Mouse (Mus musculus) kidney, adult 2 months (tissue): ENCODE results near the gene Sec14l2. TPM values are rescaled to one million over a fixed set of nuclear protein-coding genes. Genes with fewer than 3 reads are reported as not detected.

ENCODE experiments used
- DNase-seq: peaks from one replicate; pipeline ENCODE4 v3.0.0; 2021
- H3K27ac ChIP-seq: fragments of 200-500 bp; 2 replicates; pipeline ENCODE4 v1.5.1; 2012; ENCODE audit warnings: low read depth, low read length, control low read depth, inconsistent platforms; ENCODE audit not compliant: insufficient read depth
- H3K27me3 ChIP-seq: fragments of 200-500 bp; replicated peaks from 2 replicates; pipeline ENCODE4 v1.6.1; 2012; ENCODE audit warnings: mild to moderate bottlenecking, moderate library complexity, low read length, inconsistent platforms; ENCODE audit not compliant: control insufficient read depth, insufficient read depth
- H3K36me3 ChIP-seq: fragments of 200-500 bp; 2 replicates; pipeline ENCODE4 v1.6.1; 2012; ENCODE audit warnings: mild to moderate bottlenecking, moderate library complexity, low read length, inconsistent platforms; ENCODE audit not compliant: control insufficient read depth, insufficient read depth
- H3K4me1 ChIP-seq: fragments of 200-500 bp; 2 replicates; pipeline ENCODE4 v1.6.1; 2011; ENCODE audit warnings: low read length; ENCODE audit not compliant: control insufficient read depth, insufficient read depth
- H3K4me3 ChIP-seq: fragments of 200-500 bp; 2 replicates; pipeline ENCODE4 v1.5.1; 2011; ENCODE audit warnings: mild to moderate bottlenecking, low read depth, low read length, control low read depth; ENCODE audit not compliant: insufficient read depth
- CTCF ChIP-seq: fragments of 200-500 bp; conservative IDR thresholded peaks from 2 replicates; pipeline ENCODE4 v1.5.1; 2011; ENCODE audit warnings: low read depth, mild to moderate bottlenecking, control low read depth, low read length, moderate library complexity, mixed read lengths; ENCODE audit not compliant: insufficient read depth, insufficient read length
- POLR2A ChIP-seq: fragments of 200-500 bp; IDR thresholded peaks from one replicate; pipeline ENCODE4 v1.6.1; 2011; ENCODE audit warnings: low read depth, low read length, control low read depth
- WGBS: fragments of 180-500 bp; shearing (Covaris S2); methylation state at CpG from one replicate; pipeline ENCODE4 v1.1.7; 2018; 5-methylcytosine and 5-hydroxymethylcytosine counted together
- polyA plus RNA-seq: library from polyadenylated mRNA; depleted of rRNA; stranded (reverse); fragments of >200 nt; gene quantifications from 2 replicates; pipeline ENCODE4 v1.2.3, GENCODE M21; 2012

The Sec14l2 gene
- polyA plus RNA-seq, 1 experiment: 1.8 TPM

DNA sequence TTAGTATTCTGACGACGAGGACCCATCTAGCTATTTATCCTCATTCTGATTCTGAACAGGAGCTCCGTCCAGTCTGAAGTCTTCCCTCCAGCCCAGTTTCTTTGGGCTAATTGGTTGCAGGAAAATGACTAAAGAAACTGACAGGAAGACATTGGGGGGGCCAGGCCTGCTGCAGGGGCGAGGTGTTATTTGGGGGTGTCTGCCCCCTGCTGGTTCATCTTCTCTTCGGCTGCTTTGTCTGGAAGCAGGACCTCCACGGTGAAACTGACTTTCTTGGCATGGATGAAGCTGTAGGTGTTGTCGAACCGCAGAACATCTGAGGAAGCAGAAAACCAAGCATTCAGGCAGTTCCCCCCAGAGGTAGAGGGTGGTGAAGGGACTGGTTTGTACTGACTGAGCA, 25.1 kb downstream of the Sec14l2 start:
- H3K27ac ChIP-seq: no peak overlapping the region
- H3K36me3 ChIP-seq: no peaks in the 10 kb centered on the region
- DNase-seq: no peak
- H3K27me3 ChIP-seq: no peaks in the 10 kb centered on the region
- TF ChIP-seq POLR2A: no peak
- 0 out of 2 replicates have a peak, but pooled peaks have one; percentile 10 for TF ChIP-seq CTCF
- WGBS: 66% methylated on average over 8 of the region's 8 CpGs
- H3K4me3 ChIP-seq: no peak overlapping the region
- H3K4me1 ChIP-seq: peaks cover 10% of the 10 kb centered on the region

DNA sequence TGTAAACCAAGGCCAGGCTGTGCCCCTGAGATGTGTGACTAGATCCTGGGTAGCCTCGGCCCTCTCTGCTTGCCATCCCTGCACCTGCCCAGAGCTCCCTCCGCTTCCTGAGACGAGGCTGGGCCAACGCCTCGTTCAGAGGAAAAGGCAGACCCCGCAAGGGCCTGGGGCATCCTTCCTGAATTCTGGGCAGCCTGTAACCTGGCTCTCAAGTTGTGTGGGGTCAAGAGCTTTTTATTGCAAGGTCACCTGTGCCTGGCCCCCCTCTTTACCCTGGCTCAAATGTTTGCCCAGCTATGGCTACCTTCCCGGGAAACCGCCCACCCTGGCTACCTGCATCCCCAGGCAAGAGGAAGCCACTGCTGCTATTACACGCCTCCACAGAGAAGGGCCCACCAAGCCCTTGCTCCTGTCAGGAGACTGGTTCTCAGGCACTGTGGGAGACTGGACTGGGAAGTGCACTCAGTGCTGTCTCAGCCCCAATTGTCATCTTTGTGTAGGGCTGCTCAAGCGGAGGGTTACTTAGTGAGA, 26.1 kb downstream of the Sec14l2 start:
- H3K27ac ChIP-seq: peak overlapping the region; percentile 81
- no peak for DNase-seq
- H3K4me1 ChIP-seq: peaks cover 10% of the 10 kb centered on the region
- TF ChIP-seq POLR2A (no peak), CTCF (no peak)
- no peaks in the 10 kb centered on the region for H3K27me3 ChIP-seq
- H3K4me3 ChIP-seq: peak overlapping the region; percentile 71
- 23% methylated on average over 10 of the region's 10 CpGs for WGBS
- H3K36me3 ChIP-seq: no peaks in the 10 kb centered on the region

DNA sequence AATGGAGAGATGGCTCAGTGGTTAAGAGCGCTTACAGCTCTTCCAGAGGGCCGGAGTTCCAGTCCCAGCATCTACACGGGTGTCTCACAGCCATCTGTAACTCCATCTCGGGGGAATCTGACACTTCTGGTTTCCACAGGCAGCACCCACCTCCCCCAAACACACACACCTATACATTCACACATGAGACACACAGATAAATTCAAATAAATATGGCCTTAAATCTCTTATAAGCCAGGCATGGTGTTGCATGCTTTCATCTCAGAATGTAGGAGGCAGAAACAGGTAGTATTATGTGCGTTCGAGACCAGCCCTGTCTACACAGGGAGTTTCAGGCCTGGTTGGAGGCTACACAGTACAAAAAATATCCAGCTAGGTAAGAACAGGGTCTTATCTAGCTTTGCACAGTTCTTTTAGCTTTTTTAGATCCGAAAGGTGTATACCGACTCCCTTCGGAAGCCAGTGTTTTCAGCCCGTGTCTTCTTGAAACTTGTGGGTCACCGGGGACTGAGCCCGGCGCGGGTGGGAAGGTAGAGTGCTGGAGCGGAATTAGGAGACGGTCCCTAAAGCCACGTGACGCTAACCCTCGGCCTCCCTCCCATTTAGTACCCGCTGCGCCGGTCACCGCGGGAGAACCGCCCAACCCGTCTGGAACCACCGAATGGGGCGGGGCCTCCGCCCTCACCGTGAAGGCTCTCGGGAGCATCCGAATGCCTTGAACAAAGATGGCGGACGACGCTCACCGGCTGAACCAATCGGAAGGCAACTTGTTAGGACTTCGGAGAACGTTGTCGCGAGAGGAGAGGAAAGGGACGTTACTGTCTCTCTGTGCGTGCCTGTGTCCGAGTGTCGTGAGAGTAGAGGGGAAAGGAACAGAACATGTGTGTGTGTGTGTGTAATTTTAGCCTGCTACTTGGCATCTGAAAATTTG, 26.9 kb downstream of the Sec14l2 start:
- peak; percentile 22 for TF ChIP-seq POLR2A
- no peak for TF ChIP-seq CTCF
- WGBS: 3% methylated on average over 45 of the region's 45 CpGs
- peak overlapping the region; percentile 71 for H3K4me3 ChIP-seq
- peak overlapping the region; percentile 81 for H3K27ac ChIP-seq
- no peaks in the 10 kb centered on the region for H3K27me3 ChIP-seq
- peaks cover 10% of the 10 kb centered on the region for H3K4me1 ChIP-seq
- DNase-seq: peak; percentile 99
- peaks cover 3% of the 10 kb centered on the region; the same call in 1 of the 2 replicates for H3K36me3 ChIP-seq

DNA sequence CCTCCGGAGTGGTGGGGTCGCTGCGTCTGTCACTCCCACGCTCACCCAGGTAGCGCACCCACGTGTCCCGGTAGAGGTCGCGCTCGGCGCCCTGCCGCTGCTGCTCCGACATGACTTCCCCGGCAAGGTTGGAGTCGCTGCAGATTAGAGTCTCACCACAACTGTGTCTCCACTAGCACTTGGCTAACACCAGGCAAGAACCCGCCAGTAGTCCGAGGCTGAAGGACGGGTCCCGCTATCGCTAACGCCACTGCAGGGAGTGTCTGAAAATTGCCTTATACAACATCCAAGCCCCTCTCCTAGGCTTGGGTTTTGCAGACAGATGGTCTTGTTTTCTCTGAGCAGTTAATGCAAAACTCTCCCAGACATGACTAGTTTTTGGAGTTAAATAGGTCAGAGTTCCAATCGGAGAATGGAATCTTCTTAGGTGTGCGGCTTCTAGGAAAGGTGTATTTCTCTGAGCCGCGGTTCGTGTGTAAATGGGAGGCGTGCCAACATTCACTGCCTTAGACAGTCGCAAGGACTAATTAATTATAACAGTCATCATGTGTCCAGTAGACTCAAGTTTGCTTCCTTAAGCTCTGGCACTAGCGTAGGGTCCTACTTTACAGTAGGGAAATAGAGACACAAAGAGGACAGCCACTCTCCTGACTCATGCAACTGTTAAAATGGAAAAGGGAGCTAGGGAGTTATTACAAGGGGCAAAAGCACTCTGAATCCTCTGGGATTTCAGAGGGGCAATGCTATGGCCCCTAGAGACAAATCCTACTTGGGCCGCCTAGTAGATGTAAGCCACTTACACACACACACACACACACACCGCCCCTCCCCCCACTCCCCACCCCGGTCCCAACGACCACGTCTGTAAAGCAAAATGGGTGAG, 27.8 kb downstream of the Sec14l2 start, which contains the start of gene Mtfp1:
TSS of gene Mtfp1 (minus strand) at position 275 of the 883 bp plus-strand sequence.
- peak within 1 kb of the TSS; percentile 77 for H3K27ac ChIP-seq
- peaks cover 3% of the 10 kb centered on the region; the same call in 1 of the 2 replicates for H3K36me3 ChIP-seq
- TF ChIP-seq CTCF (no peak), POLR2A (peak; percentile 6)
- peak within 1 kb of the TSS; percentile 62 for H3K4me3 ChIP-seq
- no peaks in the 10 kb centered on the region for H3K27me3 ChIP-seq
- DNase-seq: peak; percentile 77
- peaks cover 10% of the 10 kb centered on the region for H3K4me1 ChIP-seq
- 3% methylated on average over 33 of the region's 34 CpGs for WGBS

DNA sequence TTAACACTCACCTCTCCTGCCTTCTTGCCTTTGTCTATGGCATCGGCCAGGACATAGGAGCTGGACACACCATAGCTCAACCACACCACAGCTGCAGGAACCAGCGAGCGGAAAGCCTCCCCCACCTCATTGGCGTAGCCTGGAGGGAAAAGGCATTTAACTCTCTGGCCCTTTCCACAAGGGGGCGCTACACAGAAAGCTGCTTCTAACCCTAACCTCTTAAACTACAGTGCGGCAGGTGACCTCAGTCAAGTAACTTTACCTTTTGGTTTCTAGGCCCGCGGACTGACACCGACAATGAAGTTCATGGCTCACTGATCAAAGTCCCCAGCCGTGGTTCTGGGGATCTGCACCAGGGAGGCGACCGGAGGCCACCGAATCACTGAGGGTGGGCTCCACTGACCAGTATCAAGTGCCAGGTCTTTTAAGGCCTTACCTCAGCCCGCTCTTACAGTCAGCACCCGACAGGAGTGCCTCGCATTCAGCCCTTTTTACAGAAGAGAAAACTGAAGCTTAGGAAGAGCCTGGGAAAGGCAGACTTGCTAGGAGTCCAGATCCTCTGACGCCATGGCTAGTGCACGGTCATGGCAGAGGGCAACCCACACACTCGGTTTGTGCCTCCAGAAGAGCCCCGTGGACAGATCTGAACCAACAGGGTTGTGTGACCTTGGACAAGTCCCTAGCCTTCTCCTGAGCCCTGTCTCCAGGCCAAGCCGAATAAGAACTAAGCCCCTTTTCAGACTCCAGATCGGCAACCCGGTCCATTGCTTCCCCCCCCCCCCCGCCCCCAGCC, 28.6 kb downstream of the Sec14l2 start:
- no peaks in the 10 kb centered on the region for H3K27me3 ChIP-seq
- WGBS: 6% methylated on average over 24 of the region's 24 CpGs
- TF ChIP-seq CTCF (peak; percentile 84), POLR2A (no peak)

More for the DNA sequence above, 28.6 kb downstream of the Sec14l2 start:
- peak; percentile 84 for DNase-seq
- Histone ChIP-seq H3K4me3 (peak overlapping the region; percentile 62), H3K36me3 (peaks cover 3% of the 10 kb centered on the region; the same call in 1 of the 2 replicates), H3K4me1 (peaks cover 10% of the 10 kb centered on the region), H3K27ac (peak overlapping the region; percentile 68)
